Mouse (Mus musculus) embryonic facial prominence, embryonic 11.5 days (tissue): ENCODE measurements around the gene Plcb3. TPM values are rescaled to one million over a fixed set of nuclear protein-coding genes. Genes with fewer than 3 reads are reported as not detected.
A peak's percentile ranks its signal among the peaks of the same experiment; 100 is the strongest.
"Not testable (repeated sequence)": the region's sequence is repeated elsewhere in the genome, so short reads cannot be mapped to it uniquely, and the experiment has no call there.

Experiments used
- ATAC-seq: fragments of 200-750 bp; cut with Nextera tagmentation; replicated peaks from 2 replicates; pipeline ENCODE4 v1.8.0; 2017; ENCODE audit warnings: low read depth; ENCODE audit not compliant: insufficient number of reproducible peaks, low FRiP score, low TSS enrichment
- DNase-seq: peaks from one replicate; pipeline ENCODE4 v3.0.0-alpha.2; 2015; ENCODE audit warnings: low spot score
- H3K27ac ChIP-seq: fragments of 300-500 bp; sonication (generic); replicated peaks from 2 replicates; pipeline ENCODE4 v1.5.1; 2014; ENCODE audit warnings: mild to moderate bottlenecking, low read depth, low read length, control low read depth
- H3K27me3 ChIP-seq: fragments of 300-500 bp; sonication (generic); 2 replicates; pipeline ENCODE4 v1.6.1; 2014; ENCODE audit warnings: mild to moderate bottlenecking, low read length, moderate library complexity, mixed read lengths; ENCODE audit not compliant: control insufficient read depth, insufficient read depth
- H3K36me3 ChIP-seq: fragments of 300-500 bp; sonication (generic); replicated peaks from 2 replicates; pipeline ENCODE4 v1.6.1; 2014; ENCODE audit warnings: low read depth, mild to moderate bottlenecking, low read length, moderate library complexity, mixed read lengths; ENCODE audit not compliant: control insufficient read depth, insufficient read depth
- H3K4me1 ChIP-seq: fragments of 300-500 bp; sonication (generic); 2 replicates; pipeline ENCODE4 v1.6.1; 2014; ENCODE audit warnings: low read length, mixed read lengths; ENCODE audit not compliant: control insufficient read depth, insufficient read depth
- H3K4me2 ChIP-seq: fragments of 300-500 bp; sonication (generic); 2 replicates; pipeline ENCODE4 v1.6.1; 2014; ENCODE audit warnings: low read depth, mild to moderate bottlenecking, control low read depth, low read length, moderate library complexity
- H3K4me3 ChIP-seq: fragments of 300-500 bp; sonication (generic); 2 replicates; pipeline ENCODE4 v1.5.1; 2014; ENCODE audit warnings: low read depth, low read length, control low read depth
- H3K9ac ChIP-seq: fragments of 300-500 bp; sonication (generic); replicated peaks from 2 replicates; pipeline ENCODE4 v1.6.1; 2014; ENCODE audit warnings: mild to moderate bottlenecking, control low read depth, low read length
- H3K9me3 ChIP-seq: fragments of 300-500 bp; sonication (generic); replicated peaks from 2 replicates; pipeline ENCODE4 v1.6.1; 2016; ENCODE audit warnings: mild to moderate bottlenecking, low read length, inconsistent platforms, mixed read lengths; ENCODE audit not compliant: control insufficient read depth
- WGBS: fragments of 180-500 bp; shearing (Covaris S2); extraction: QIAGEN DNeasy Blood & Tissue Kit; methylation state at CpG from one replicate; pipeline ENCODE4 v1.1.7; 2014; 5-methylcytosine and 5-hydroxymethylcytosine counted together
- polyA plus RNA-seq: library from polyadenylated mRNA; unstranded; fragments of >200 nt; fragmentation: Nextera tagmentation; extraction: Ambion mirVana; gene quantifications from 2 replicates; pipeline ENCODE4 v1.2.1, GENCODE M21; 2014

Gene Plcb3
- polyA plus RNA-seq, 1 experiment from 2014 or later = 22.6 TPM

- Histone ChIP-seq H3K9me3 (no peaks in the 10 kb centered on the region), H3K4me2 (no peak overlapping the region), H3K27me3 (no peaks in the 10 kb centered on the region), H3K36me3 (peaks cover 15% of the 10 kb centered on the region), H3K9ac (no peak overlapping the region), H3K4me1 (peaks cover 5% of the 10 kb centered on the region), H3K27ac (no peak overlapping the region), H3K4me3 (no peak overlapping the region)
- ATAC-seq = no peak
- DNase-seq = no peak
- WGBS = 90% methylated on average over 9 of the region's 9 CpGs
Measured at GRCm38 (mm10) chr19:6914540-6914939, 61.7 kb downstream of the Plcb3 start.

- H3K27ac ChIP-seq = no peak overlapping the region
- WGBS = 82% methylated on average over 11 of the region's 11 CpGs
- no peak overlapping the region; the same call in 1 of the 2 replicates for H3K4me2 ChIP-seq
- no peaks in the 10 kb centered on the region for H3K27me3 ChIP-seq
- 0 out of 2 replicates have a peak overlapping the region, but pooled peaks have one; percentile 6 for H3K9ac ChIP-seq
- H3K4me3 ChIP-seq = no peak overlapping the region
- H3K9me3 ChIP-seq = no peaks in the 10 kb centered on the region
- no peak for DNase-seq
- H3K36me3 ChIP-seq = peaks cover 15% of the 10 kb centered on the region
- peaks cover 5% of the 10 kb centered on the region for H3K4me1 ChIP-seq
- ATAC-seq = no peak
Measured at GRCm38 (mm10) chr19:6913991-6914390, 62.3 kb downstream of the Plcb3 start.

GRCm38 (mm10) chr19:6913036-6913435 is 63.2 kb downstream of the Plcb3 start:
- peaks cover 5% of the 10 kb centered on the region for H3K4me1 ChIP-seq
- 86% methylated on average over 6 of the region's 6 CpGs for WGBS

GRCm38 (mm10) chr19:6912205-6912970 is 63.9 kb downstream of the Plcb3 start:
- Histone ChIP-seq H3K36me3 (peaks cover 15% of the 10 kb centered on the region), H3K9ac (no peak overlapping the region), H3K27ac (no peak overlapping the region), H3K9me3 (no peaks in the 10 kb centered on the region), H3K4me3 (no peak overlapping the region), H3K4me2 (no peak overlapping the region), H3K27me3 (no peaks in the 10 kb centered on the region), H3K4me1 (peaks cover 5% of the 10 kb centered on the region)
- ATAC-seq (no peak), DNase-seq (no peak)
- WGBS = 95% methylated on average over 15 of the region's 15 CpGs

More at GRCm38 (mm10) chr19:6913036-6913435, 63.2 kb downstream of the Plcb3 start:
- no peak overlapping the region for H3K27ac ChIP-seq
- H3K9me3 ChIP-seq = no peaks in the 10 kb centered on the region
- no peak overlapping the region for H3K4me2 ChIP-seq
- DNase-seq = no peak
- no peak for ATAC-seq
- no peak overlapping the region for H3K4me3 ChIP-seq
- H3K27me3 ChIP-seq = no peaks in the 10 kb centered on the region
- peaks cover 15% of the 10 kb centered on the region for H3K36me3 ChIP-seq
- no peak overlapping the region for H3K9ac ChIP-seq

- no peak for DNase-seq
- 87% methylated on average over 19 of the region's 19 CpGs for WGBS
Measured at GRCm38 (mm10) chr19:6911101-6912074, 64.9 kb downstream of the Plcb3 start.

GRCm38 (mm10) chr19:6910306-6910705 is 66.0 kb downstream of the Plcb3 start:
- H3K9me3 ChIP-seq, H3K27me3 ChIP-seq, H3K4me1 ChIP-seq: not testable (repeated sequence)
- H3K36me3 ChIP-seq = peaks cover 15% of the 10 kb centered on the region
- H3K9ac ChIP-seq = peak overlapping the region; percentile 68
- H3K27ac ChIP-seq = peak overlapping the region; percentile 96
- H3K4me2 ChIP-seq = peak overlapping the region; percentile 82
- ATAC-seq = peak; percentile 15; the same call in 1 of the 2 replicates
- peak overlapping the region; percentile 61 for H3K4me3 ChIP-seq
- under 1% methylated on average over 30 of the region's 30 CpGs for WGBS
- peak; percentile 69 for DNase-seq

More at GRCm38 (mm10) chr19:6911101-6912074, 64.9 kb downstream of the Plcb3 start:
- Histone ChIP-seq H3K4me3 (peak overlapping the region; percentile 14; the same call in 1 of the 2 replicates), H3K36me3 (peaks cover 15% of the 10 kb centered on the region), H3K9ac (0 out of 2 replicates have a peak overlapping the region, but pooled peaks have one; percentile 28), H3K4me1 (peaks cover 5% of the 10 kb centered on the region), H3K9me3 (no peaks in the 10 kb centered on the region), H3K4me2 (peak overlapping the region; percentile 48), H3K27me3 (no peaks in the 10 kb centered on the region), H3K27ac (no peak overlapping the region)
- no peak for ATAC-seq

- DNase-seq (peak; percentile 98), ATAC-seq (peak; percentile 86)
- Histone ChIP-seq H3K4me1 (peaks cover 5% of the 10 kb centered on the region), H3K9me3 (no peaks in the 10 kb centered on the region), H3K27ac (peak within 1 kb of the TSS; percentile 96), H3K4me3 (peak within 1 kb of the TSS; percentile 61), H3K27me3 (no peaks in the 10 kb centered on the region), H3K36me3 (peaks cover 15% of the 10 kb centered on the region), H3K9ac (peak within 1 kb of the TSS; percentile 68), H3K4me2 (peak within 1 kb of the TSS; percentile 82)
- 0% methylated on average over 65 of the region's 65 CpGs for WGBS
Measured at GRCm38 (mm10) chr19:6909507-6910289, 66.6 kb downstream of the Plcb3 start, which contains the start of the genes Trmt112 and Prdx5. TSS of gene Trmt112 (plus strand) at chr19:6909698. TSS of gene Prdx5 (minus strand) at chr19:6910106.
